Mouse (Mus musculus): ENCODE results near the gene Slc25a12.

The Slc25a12 gene

GRCm38 (mm10) chr2:71349511-71349910 is 18.0 kb downstream of the Slc25a12 start:
- DNase-seq = no peak

GRCm38 (mm10) chr2:71347732-71348490 is 19.6 kb downstream of the Slc25a12 start:
- no peak for DNase-seq

GRCm38 (mm10) chr2:71347160-71347559 is 20.4 kb downstream of the Slc25a12 start:
- no peak for DNase-seq

- no peak for DNase-seq
These were observed 23.5 kb downstream of the Slc25a12 start for GRCm38 (mm10) chr2:71343884-71344640.

DNA sequence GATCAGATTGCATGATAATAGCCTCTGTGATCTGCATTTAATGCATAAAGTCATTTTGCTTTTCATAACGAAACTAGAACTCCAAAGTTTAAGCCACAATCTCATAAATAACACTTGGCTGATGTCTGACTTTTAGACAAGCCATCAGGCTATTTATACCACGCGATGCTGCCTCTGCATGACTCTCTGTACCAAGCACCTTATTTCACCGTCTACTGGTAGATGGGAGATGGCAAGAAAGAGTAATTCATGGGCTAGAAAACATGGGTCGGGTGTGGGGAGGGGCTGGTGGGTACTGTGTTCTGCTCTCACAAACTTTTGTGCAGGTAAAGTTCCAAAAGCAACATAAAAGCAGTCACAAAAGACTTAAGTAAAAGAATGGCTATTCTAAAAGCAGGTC is 27.4 kb downstream of the Slc25a12 start:
- no peak for DNase-seq

DNA sequence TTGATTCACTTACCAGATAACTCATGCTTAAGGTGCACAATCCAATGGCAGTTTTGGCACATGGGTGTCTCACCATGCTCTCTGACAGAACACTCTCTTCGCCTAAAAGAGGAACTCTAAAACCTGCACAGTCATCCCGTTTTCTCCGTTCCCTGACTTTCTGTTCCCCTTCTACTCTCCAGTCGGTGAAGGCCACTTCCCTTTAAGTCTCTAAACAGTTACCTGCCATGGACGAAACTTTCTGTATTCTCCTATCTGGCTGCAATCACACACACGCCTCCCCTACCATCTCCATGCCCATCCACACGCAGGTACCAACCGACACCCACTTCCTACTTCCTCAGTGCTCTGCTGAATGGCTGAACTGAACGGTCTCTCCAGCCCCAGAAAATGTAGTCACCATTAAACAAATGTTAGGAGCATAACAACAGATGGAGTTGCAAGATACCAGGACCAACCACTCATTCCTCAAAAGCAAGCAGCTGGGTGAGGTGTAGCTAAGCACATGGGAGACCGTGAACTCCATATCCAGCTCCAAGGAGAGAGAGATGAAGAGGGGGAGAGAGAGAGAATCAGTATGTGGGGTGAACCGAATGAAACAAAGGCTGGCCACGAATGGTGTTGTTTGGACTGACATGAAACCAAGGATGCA is 29.3 kb downstream of the Slc25a12 start:
- no peak for DNase-seq

- DNase-seq = no peak
These were observed 30.9 kb downstream of the Slc25a12 start for GRCm38 (mm10) chr2:71336631-71337030.

DNA sequence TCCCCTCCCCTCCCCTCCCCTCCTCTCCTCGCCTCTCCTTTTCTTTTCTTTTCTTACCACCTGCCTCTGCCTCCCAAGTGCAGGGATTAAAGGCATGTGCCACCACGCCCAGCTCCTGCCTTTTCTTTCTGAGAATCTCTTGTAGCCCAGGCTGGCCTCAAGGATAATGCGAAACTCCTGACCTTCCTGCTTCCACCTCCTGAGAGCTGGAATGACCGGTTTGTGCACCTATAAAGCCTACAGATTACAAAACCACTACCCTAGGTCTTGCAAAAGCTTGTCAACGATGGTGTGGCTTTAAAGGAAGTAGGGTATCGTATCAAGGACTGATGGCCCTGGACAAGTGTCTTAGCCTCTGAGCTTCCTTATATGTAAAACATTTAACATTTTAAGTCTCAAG is 31.3 kb downstream of the Slc25a12 start:
- DNase-seq = no peak

DNA sequence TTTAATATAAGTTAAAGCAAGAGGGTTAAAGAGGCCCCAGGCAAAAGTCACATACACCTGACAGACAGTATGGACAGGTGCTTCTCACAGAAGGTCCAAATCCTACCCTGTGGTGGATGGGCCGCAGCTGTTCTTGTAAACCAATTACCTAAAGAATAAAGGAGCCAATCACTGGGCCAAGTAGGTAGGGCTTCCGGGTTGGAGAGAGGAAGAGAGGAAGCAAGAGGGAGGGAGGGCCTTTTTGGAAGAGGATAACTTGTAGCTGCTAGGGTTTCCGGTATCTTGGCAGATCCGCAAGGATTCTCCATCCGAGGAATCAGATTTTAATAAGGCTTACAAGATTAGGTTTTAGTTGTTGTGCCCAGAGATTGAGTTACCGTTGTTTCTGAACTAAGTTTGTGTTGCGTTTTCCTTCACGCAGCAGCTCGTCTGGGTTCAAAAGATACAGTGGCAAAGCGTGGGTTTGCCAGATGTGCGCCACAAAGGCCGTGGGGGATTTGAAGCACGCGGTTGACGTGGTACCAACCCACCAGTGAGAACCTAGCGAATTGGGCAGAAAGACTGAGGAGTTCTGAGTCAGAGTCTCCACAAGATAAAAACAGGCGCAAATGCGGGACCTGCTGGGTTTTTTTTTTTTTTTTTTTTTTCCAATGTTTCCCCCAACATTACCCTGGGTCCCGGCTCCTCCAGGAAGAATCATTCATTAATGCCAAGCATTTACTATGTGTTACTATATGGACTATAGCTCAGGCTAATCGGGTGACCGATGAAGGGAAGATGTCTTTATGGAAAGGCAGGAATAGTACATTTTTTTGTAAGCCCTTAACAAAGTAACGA is 33.3 kb downstream of the Slc25a12 start:
- no peak for DNase-seq

- DNase-seq = no peak
These were observed 37.8 kb downstream of the Slc25a12 start for GRCm38 (mm10) chr2:71329761-71330160.

- no peak for DNase-seq
These were observed 39.0 kb downstream of the Slc25a12 start for GRCm38 (mm10) chr2:71328391-71329160.

DNA sequence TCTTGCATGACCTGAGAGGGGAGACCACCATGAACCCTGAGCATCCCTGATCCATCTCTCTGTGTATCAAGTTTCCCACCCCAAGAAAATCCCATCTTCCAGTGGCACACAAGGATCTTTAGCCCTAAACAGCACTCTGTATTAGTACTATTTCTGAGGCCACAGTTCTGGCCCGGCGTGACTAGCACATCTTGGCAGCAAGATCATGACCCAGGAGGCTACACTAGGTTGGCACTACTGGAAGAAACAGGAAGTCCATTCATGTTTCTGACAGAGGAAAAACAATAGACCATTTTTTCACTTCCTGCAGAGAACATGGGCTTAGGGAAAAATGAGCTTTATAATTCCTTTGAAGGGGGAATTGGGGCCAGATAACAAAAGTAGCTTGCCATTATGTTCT is 39.8 kb downstream of the Slc25a12 start:
- DNase-seq = peak in 1 of 2 experiments; percentile 18

GRCm38 (mm10) chr2:71326766-71327464 is 40.6 kb downstream of the Slc25a12 start:
- no peak for DNase-seq

DNA sequence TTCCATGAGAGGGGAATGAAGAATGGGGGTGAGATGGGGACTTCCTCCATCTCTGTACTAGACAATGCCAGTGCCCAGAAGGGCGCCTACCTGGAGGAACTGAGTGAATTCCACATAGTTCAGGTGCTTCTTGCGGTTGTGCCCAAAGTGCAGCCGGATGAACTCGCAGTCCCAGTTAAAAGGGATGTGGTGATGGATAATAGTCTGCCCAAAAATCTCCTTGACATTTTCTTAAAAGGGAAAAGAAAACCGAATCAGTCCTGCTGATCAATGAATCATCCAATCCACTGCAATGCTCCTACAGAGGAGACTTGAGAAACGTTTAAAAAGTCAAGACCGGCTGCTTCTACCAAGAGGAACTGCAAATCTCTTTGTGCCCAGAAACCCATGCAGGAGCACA is 43.7 kb downstream of the Slc25a12 start:
- DNase-seq = no peak

DNA sequence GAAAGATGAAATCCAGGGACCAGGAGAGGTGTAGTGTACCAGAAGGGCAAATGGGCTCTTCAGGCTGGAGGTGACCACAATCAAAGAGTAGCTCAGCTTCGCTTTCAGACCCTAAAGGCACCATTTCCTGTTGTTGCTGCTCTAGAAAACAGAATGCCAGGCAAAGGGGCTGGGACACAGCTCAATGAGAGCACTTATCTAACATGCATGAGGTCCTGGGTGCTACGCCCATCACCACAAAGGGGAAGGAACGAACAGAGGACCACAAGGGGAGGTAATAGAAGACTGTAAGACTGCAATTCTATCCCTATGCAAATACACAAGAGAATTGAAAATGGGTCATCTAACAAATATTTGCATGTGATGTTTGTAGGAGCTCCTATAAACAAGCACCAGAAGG is 46.1 kb downstream of the Slc25a12 start:
- no peak for DNase-seq

- DNase-seq = no peak
These were observed 51.3 kb downstream of the Slc25a12 start for GRCm38 (mm10) chr2:71316116-71316789.

DNA sequence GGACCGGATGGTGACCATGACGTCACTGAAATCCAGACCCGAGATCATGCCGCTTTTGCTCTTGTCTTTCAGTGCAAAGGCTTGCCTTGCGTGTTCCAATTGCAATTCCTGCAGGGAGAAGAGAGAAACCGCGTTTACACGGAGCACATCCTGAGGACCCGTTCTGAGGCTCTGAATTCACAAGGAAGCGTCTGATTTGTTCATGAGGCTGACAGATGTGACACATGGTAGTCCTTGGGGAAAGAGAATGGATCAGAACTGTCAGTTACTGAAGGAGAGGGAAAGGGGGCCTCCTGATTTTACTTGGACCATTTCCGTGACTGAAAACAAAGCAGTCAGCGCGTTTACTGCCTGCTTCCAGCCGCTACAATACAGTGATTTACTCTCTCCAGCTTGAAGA is 52.5 kb downstream of the Slc25a12 start:
- peak; percentile 14 to 31 for DNase-seq

GRCm38 (mm10) chr2:71314080-71314479 is 53.5 kb downstream of the Slc25a12 start:
- no peak for DNase-seq

DNA sequence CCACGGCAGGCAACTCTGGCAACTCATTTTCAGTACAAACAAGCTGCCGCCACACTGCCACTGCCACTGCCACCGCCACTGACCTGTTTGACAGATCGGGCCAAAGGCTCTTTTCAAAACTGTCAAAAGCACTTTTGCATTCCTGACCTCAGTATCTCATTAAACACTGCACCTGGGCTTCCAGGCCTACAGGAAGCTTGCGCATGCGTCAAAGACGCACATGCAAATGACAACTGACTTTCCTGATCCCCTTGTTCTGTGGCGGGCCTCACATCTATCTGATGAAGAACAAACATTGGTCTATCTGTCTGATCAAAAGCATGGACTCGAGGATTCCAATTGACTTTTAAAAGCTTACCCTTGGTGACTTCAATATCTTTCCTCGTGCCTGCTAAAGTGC is 55.5 kb downstream of the Slc25a12 start:
- no peak for DNase-seq

- no peak for DNase-seq
These were observed 57.8 kb downstream of the Slc25a12 start for GRCm38 (mm10) chr2:71309726-71310125.

DNA sequence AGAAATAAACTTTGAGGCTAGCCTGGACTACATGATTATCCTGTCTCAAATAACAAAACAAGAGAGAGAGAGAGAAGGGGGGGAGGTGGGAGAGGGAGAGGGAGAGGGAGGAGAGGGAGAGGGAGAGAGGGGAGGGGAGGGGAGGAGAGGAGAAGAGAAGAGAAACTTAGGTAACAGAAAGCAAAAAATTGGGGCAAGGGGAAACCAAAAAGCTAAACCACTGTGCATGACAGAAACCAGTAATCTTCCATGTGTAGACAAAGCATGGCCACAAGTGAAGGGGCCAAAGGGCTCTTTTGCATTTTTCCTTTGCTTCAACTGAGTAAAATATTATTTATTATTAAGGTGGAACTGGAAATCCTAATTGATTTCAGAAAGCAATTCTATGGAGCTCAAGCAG is 61.2 kb downstream of the Slc25a12 start:
- DNase-seq = no peak
